Mouse (Mus musculus) macrophage (primary cell): ENCODE measurements around the gene Msgn1. TPM values are rescaled to one million over a fixed set of nuclear protein-coding genes. Genes with fewer than 3 reads are reported as not detected.

Experiments
- H3K27ac ChIP-seq: fragments of 350-480 bp; formaldehyde crosslinking; 2 replicates; pipeline ENCODE4 v1.9.0; 2021
- H3K36me3 ChIP-seq: fragments of 350-480 bp; formaldehyde crosslinking; 2 replicates; pipeline ENCODE4 v1.9.0; 2021; ENCODE audit errors: inconsistent target
- H3K4me3 ChIP-seq: fragments of 350-480 bp; formaldehyde crosslinking; 2 replicates; pipeline ENCODE4 v1.9.0; 2021; ENCODE audit errors: inconsistent target
- H3K79me2 ChIP-seq: fragments of 350-480 bp; formaldehyde crosslinking; 2 replicates; pipeline ENCODE4 v1.9.0; 2021; ENCODE audit errors: inconsistent target
- whole genome bisulfite sequencing: methylation state at CpG from one replicate; pipeline ENCODE4 v1.1.7; 2026; ENCODE audit warnings: inconsistent platforms; ENCODE audit not compliant: missing documents; 5-methylcytosine and 5-hydroxymethylcytosine counted together
- polyA plus RNA-seq: library from polyadenylated mRNA; stranded (reverse); fragments of 250-400 nt; gene quantifications from 3 replicates; pipeline ENCODE4 v1.2.4, GENCODE M21; 2018; ENCODE audit warnings: inconsistent platforms

The Msgn1 gene
- polyA plus RNA-seq, 1 experiment from 2014 or later: not detected

- 89% methylated on average over 3 of the region's 3 CpGs for WGBS
Measured at GRCm38 (mm10) chr12:11158670-11159069, 50.1 kb downstream of the Msgn1 start.

More at GRCm38 (mm10) chr12:11158670-11159069, 50.1 kb downstream of the Msgn1 start:
- no peaks in the 10 kb centered on the region for H3K79me2 ChIP-seq
- no peaks in the 10 kb centered on the region for H3K36me3 ChIP-seq
- H3K4me3 ChIP-seq: no peak overlapping the region
- no peak overlapping the region for H3K27ac ChIP-seq

Other genes starting within 250 kb of the Msgn1 start
- gene Kcns3, start 57.9 kb downstream of the Msgn1 start, polyA plus RNA-seq: not detected in 3 replicates
- 0.56 to 3.2 TPM (median 1.6 TPM) in 3 replicates for gene Gen1, start 56.8 kb upstream of the Msgn1 start, polyA plus RNA-seq
- 20.6 to 33.2 TPM (median 26.8 TPM) in 3 replicates for gene Smc6, start 56.9 kb upstream of the Msgn1 start, polyA plus RNA-seq
- gene Vsnl1, start 227.6 kb upstream of the Msgn1 start, polyA plus RNA-seq: not detected in 3 replicates
- not detected in 3 replicates for gene Rad51ap2, start 247.1 kb upstream of the Msgn1 start, polyA plus RNA-seq